Mouse (Mus musculus): ENCODE results near the gene Gucy1b2.

DNA sequence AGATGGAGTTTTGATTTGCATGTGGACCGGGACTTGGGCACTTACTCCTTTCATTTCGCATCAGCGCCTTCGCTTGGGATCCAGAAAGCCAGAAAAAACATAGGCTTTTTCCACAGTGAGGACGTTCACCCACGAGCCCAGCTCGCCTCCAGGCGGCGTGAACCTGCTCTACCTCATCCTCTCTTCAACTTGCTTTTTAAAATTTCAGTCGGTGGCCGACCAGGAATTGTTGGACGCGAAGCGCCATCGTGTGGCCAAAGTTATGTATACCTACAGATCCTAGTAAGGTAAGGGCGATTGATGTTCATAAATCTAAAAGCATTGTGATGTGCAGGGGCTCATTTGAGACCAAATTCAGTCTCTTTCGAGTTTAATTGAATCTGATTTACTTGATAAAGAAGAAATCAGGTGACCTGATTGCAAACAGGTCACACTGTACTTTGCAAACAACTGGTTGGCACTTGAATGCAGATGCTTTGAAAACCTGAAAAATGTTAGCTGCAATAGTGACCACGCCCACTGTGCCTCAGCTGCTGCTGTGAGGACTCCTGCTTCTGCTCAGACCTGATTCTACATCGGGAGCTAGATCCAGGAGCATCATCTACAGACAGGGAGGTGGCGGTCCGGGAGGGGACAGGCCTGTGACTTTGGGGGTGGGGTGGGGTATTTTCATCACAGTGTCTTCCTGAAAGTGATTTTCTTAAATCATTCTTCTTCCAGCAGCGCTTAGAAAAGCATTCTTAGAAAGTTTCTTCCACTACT is 1.5 kb upstream of the Gucy1b2 start:
- no peak for TF ChIP-seq TAL1 (IDR thresholded peaks at IDR 0.05; ENCODE audit: low read length)
- no peak for TF ChIP-seq GATA1 (IDR thresholded peaks at IDR 0.05; ENCODE audit: low read length)

Measured in erythroblast, embryonic 14.5 days (primary cell).